Mouse (Mus musculus) lung, postnatal 0 days (tissue): ENCODE measurements around the gene Bcl6b.

Source experiments
- CTCF ChIP-seq: IDR thresholded peaks from 2 replicates; pipeline ENCODE4 v1.5.1; 2016; ENCODE audit warnings: antibody characterized with exemption, mild to moderate bottlenecking
- EP300 ChIP-seq: IDR thresholded peaks from 2 replicates; pipeline ENCODE4 v1.6.1; 2016; ENCODE audit warnings: antibody characterized with exemption, mild to moderate bottlenecking, control low read depth

DNA sequence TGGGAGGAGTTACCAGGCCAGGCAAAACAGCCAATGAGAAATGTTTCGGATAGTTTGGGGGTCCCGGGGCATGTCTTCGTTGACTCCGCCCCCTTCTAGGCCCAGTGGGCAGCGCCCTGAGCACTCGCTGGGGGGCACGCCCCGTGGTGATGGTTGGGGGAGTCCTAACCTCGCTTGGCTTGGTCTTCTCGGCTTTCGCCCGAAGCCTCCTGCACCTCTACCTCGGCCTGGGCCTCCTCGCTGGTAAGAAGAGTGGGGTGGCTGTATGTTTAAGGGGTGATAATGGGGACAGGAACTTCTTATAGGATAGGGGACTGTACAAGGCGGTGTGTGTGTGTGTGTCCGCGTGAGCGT, 14.8 kb downstream of the Bcl6b start:
- TF ChIP-seq EP300 (no peak), CTCF (no peak)
